Mouse (Mus musculus) testis, adult 2 months (tissue): ENCODE results near the gene Ccm2l.

Experiments used
- CTCF ChIP-seq: fragments of 200-500 bp; IDR thresholded peaks from 2 replicates; pipeline ENCODE4 v1.5.1; 2012; ENCODE audit warnings: low read depth, mild to moderate bottlenecking, inconsistent platforms, low read length, moderate library complexity; ENCODE audit not compliant: control insufficient read depth, insufficient read depth, insufficient replicate concordance
- POLR2A ChIP-seq: fragments of 200-500 bp; IDR thresholded peaks from 2 replicates; pipeline ENCODE4 v1.6.1; 2012; ENCODE audit warnings: low read depth, mild to moderate bottlenecking, inconsistent platforms, low read length, moderate library complexity; ENCODE audit not compliant: control insufficient read depth

DNA sequence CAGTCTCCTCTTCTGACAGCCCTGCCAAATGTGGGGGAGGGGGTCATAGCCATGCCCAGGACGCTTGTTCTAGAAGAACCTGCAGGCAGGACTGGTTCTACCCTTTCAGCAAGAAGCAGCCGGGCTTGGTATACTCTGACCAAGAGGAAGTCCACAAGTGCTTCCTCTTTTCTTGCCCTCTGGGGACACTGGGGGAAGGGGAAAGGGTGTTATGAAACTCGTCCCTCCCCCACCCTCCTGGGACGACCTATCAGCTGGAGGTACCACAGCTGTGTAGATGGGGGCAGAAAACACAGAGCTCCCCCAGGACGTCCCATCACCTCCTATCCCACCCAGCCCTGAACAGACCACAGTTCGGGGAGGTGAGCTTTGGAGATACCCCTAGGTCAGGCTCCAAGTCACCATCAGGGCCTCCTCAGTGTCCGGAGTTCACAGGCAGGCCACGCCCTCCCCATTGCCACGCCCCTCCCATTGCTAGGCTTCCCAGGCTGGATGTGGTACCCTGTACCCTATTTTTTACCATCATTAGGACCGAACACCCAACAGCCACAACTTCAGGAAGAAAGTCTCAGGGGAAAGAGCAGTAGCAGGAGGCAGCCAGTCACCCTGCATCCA is 24.9 kb downstream of the Ccm2l start:
- TF ChIP-seq POLR2A (no peak), CTCF (no peak)
